Mouse (Mus musculus) E14TG2a.4 (cell line): ENCODE measurements around the gene Abl2.

Experiments used
- CTCF ChIP-seq: conservative IDR thresholded peaks from 2 replicates; pipeline ENCODE4 v1.5.1; 2014; ENCODE audit warnings: low read length
- POU5F1 ChIP-seq: IDR thresholded peaks from 2 replicates; pipeline ENCODE4 v1.6.1; 2014; ENCODE audit warnings: low read length, borderline replicate concordance

DNA sequence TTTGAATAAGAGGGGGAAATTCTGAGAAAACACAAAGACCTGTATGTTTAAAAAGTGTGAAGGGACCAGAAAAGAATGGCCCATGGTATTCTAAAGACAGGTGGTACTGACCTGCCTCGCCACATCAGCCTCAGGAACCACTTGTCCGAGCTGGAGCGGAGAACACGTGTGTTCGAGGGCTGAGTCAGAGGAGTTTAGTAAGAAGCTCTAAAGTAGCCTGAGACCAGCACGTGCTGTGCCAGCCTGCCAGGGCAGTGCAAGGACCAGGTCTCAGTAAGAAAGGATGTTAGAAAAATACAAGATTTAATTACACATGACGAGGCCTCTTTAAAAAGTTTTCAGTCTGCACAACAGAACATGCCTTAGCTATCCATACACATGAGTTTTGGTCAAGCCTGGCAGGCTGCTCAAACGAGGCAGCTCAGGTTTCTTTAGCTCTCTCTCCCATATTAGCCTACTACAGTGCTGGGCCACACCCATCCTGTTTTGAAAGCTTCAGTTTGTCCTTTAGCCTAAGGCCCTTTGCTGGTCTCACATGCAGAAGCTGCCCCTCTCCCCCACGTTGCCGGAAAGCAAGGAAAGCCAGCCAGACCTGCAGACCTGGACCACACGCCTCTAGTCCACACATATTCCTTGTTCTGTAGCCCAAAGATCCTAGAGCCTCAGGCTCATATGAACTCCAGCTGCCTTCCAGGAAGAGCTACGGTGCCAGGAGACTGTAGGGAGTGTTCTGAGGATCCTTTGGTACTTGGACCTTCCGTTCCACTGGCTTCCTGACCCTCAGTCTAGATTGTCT lies 96.3 kb downstream of the Abl2 start:
- TF ChIP-seq CTCF (no peak), POU5F1 (no peak)
